Mouse (Mus musculus) lung, postnatal 10 days (tissue): Measurements from ENCODE around the gene Sema3b.
"Not testable (repeated sequence)": the region's sequence is repeated elsewhere in the genome, so short reads cannot be mapped to it uniquely, and the experiment has no call there.

Experiments used
- DNase-seq: peaks from one replicate; pipeline ENCODE4 v3.0.0; 2021

Sema3b gene

GRCm38 (mm10) chr9:107586974-107587832, 21.8 kb downstream of the Sema3b start, which contains the start of gene Ifrd2:
Gene Ifrd2, plus strand, starts transcription at chr9:107587642.
- peak; percentile 100 for DNase-seq

GRCm38 (mm10) chr9:107586504-107586903, 22.5 kb downstream of the Sema3b start:
- no peak for DNase-seq

GRCm38 (mm10) chr9:107583174-107583573, 25.9 kb downstream of the Sema3b start:
- no peak for DNase-seq

GRCm38 (mm10) chr9:107582509-107583062, 26.4 kb downstream of the Sema3b start:
- DNase-seq = no peak

- DNase-seq = no peak
Measured at GRCm38 (mm10) chr9:107581584-107581983, 27.4 kb downstream of the Sema3b start.

- DNase-seq = peak; percentile 98
Measured at GRCm38 (mm10) chr9:107580501-107581317, 28.3 kb downstream of the Sema3b start, which contains the start of gene Hyal3. Gene Hyal3, plus strand, starts transcription at chr9:107580818.

GRCm38 (mm10) chr9:107579023-107579900, 29.8 kb downstream of the Sema3b start:
- DNase-seq = no peak

GRCm38 (mm10) chr9:107578587-107578986, 30.4 kb downstream of the Sema3b start, which contains the start of gene Naa80:
Gene Naa80, plus strand, starts transcription at chr9:107578887.
- DNase-seq = no peak

GRCm38 (mm10) chr9:107577871-107578270, 31.2 kb downstream of the Sema3b start:
- no peak for DNase-seq

- DNase-seq = peak; percentile 94
Measured at GRCm38 (mm10) chr9:107576357-107577107, 32.5 kb downstream of the Sema3b start, which contains the start of gene Hyal1. Gene Hyal1, plus strand, starts transcription at chr9:107576927.

- no peak for DNase-seq
Measured at GRCm38 (mm10) chr9:107575579-107576356, 33.3 kb downstream of the Sema3b start.

GRCm38 (mm10) chr9:107573774-107574173, 35.3 kb downstream of the Sema3b start:
- not testable (repeated sequence) for DNase-seq

GRCm38 (mm10) chr9:107572327-107572662, 36.7 kb downstream of the Sema3b start:
- no peak for DNase-seq

GRCm38 (mm10) chr9:107571534-107572326, 37.3 kb downstream of the Sema3b start:
- DNase-seq = peak; percentile 56

- no peak for DNase-seq
Measured at GRCm38 (mm10) chr9:107570845-107571244, 38.2 kb downstream of the Sema3b start.

- no peak for DNase-seq
Measured at GRCm38 (mm10) chr9:107570016-107570415, 39.0 kb downstream of the Sema3b start.

- no peak for DNase-seq
Measured at GRCm38 (mm10) chr9:107569270-107569669, 39.8 kb downstream of the Sema3b start.

- DNase-seq = peak; percentile 92
Measured at GRCm38 (mm10) chr9:107568331-107569261, 40.4 kb downstream of the Sema3b start.
